In genomic region chr14:93868211-93868610, GRCm38 (mm10) we compare ENCODE assay signal across 28 mouse cellular contexts. TPM values are rescaled to one million over a fixed set of nuclear protein-coding genes. Genes with fewer than 3 reads are reported as not detected.
"Had no signal": no experiment of that assay in that cellular context is flagged by ENCODE, and none has a peak within 500 bp of the region (broad histone marks: within the 10 kb centered on the region; RNA-seq: fewer than 3 reads in every experiment).

No protein-coding gene starts in this region.

- H3K4me2 ChIP-seq: embryonic facial prominence, embryonic 12.5 days; embryonic facial prominence, embryonic 13.5 days; embryonic facial prominence, embryonic 15.5 days; forebrain, embryonic 12.5 days; forebrain, embryonic 15.5 days had no signal

- H3K9ac ChIP-seq: embryonic facial prominence, embryonic 12.5 days; embryonic facial prominence, embryonic 13.5 days; embryonic facial prominence, embryonic 15.5 days; forebrain, embryonic 12.5 days; forebrain, embryonic 15.5 days; forebrain, postnatal 0 days had no signal

- ATAC-seq: forebrain, embryonic 14.5 days; forebrain, embryonic 15.5 days; forebrain, embryonic 16.5 days; forebrain, postnatal 0 days had no signal

- H3K36me3 ChIP-seq: embryonic facial prominence, embryonic 10.5 days; embryonic facial prominence, embryonic 12.5 days; embryonic facial prominence, embryonic 13.5 days; embryonic facial prominence, embryonic 15.5 days; forebrain, embryonic 10.5 days; forebrain, embryonic 12.5 days; forebrain, embryonic 15.5 days had no signal

- H3K27ac ChIP-seq: embryonic facial prominence, embryonic 10.5 days; embryonic facial prominence, embryonic 12.5 days; embryonic facial prominence, embryonic 13.5 days; embryonic facial prominence, embryonic 15.5 days; forebrain, embryonic 10.5 days; forebrain, embryonic 12.5 days; forebrain, embryonic 15.5 days; gastrocnemius, adult 2 months; heart, adult 2 months had no signal

- H3K4me3 ChIP-seq: embryonic facial prominence, embryonic 10.5 days; embryonic facial prominence, embryonic 12.5 days; embryonic facial prominence, embryonic 13.5 days; embryonic facial prominence, embryonic 15.5 days; erythroblast, embryonic 14.5 days; forebrain, embryonic 10.5 days; forebrain, embryonic 12.5 days; forebrain, embryonic 15.5 days; gastrocnemius, adult 2 months; heart, adult 2 months had no signal

- H3K27me3 ChIP-seq: embryonic facial prominence, embryonic 12.5 days; embryonic facial prominence, embryonic 13.5 days; embryonic facial prominence, embryonic 15.5 days; forebrain, embryonic 12.5 days; forebrain, embryonic 15.5 days had no signal

- H3K9me3 ChIP-seq: embryonic facial prominence, embryonic 10.5 days; embryonic facial prominence, embryonic 12.5 days; embryonic facial prominence, embryonic 13.5 days; embryonic facial prominence, embryonic 15.5 days; forebrain, embryonic 10.5 days; forebrain, embryonic 12.5 days; forebrain, embryonic 15.5 days had no signal

- DNase-seq: cerebellum, adult 2 months; cerebellum, adult 8-10 months; cerebellum, adult 9-10 months; cerebellum, adult 9-11 months; cerebellum, postnatal 10 days; cerebellum, postnatal 14 days; cerebellum, postnatal 25 days; cerebellum, postnatal 36 days; embryo, embryonic 11 days; forebrain, postnatal 0 days; gastrocnemius, adult 2 months; gastrocnemius, postnatal 10 days; gastrocnemius, postnatal 14 days; gastrocnemius, postnatal 25 days; gastrocnemius, postnatal 36 days; heart, adult 11 months; heart, adult 18-20 months; heart, adult 2 months had no signal

- H3K4me1 ChIP-seq: embryonic facial prominence, embryonic 10.5 days; embryonic facial prominence, embryonic 12.5 days; embryonic facial prominence, embryonic 13.5 days; embryonic facial prominence, embryonic 15.5 days; forebrain, embryonic 10.5 days; forebrain, embryonic 12.5 days; forebrain, embryonic 15.5 days had no signal

RNA-seq across cellular contexts. Expression of gene Pcdh9, which starts 22.3 kb away (rescaled TPM):
- polyA plus RNA-seq: erythroblast, embryonic 14.5 days had no signal
